Mouse (Mus musculus) ES-E14 (cell line): Measurements from ENCODE around the gene Creb3. TPM values are rescaled to one million over a fixed set of nuclear protein-coding genes. Genes with fewer than 3 reads are reported as not detected.

Experiments used
- DNase-seq: peaks from one replicate; pipeline ENCODE4 v3.0.0-alpha.2; 2013; ENCODE audit warnings: low read depth, low spot score
- H3K27ac ChIP-seq: 2 replicates; pipeline ENCODE4 v1.5.1; 2012; ENCODE audit warnings: low read depth, mild to moderate bottlenecking, low read length, moderate library complexity, mixed read lengths; ENCODE audit not compliant: poor library complexity, insufficient read depth, severe bottlenecking
- H3K36me3 ChIP-seq: 2 replicates; pipeline ENCODE4 v1.6.1; 2012; ENCODE audit warnings: mild to moderate bottlenecking, low read length, moderate library complexity, mixed read lengths; ENCODE audit not compliant: control insufficient read depth, poor library complexity, insufficient read depth, severe bottlenecking
- H3K4me1 ChIP-seq, 2 experiments: fragments of 150-350 bp in 1 of 2; sonication (generic) in 1 of 2; 2 replicates each; pipeline ENCODE4 v1.6.1; 2012; ENCODE audit warnings: low read length in 2 of 2, mild to moderate bottlenecking in 1 of 2, mixed read lengths in 1 of 2; ENCODE audit not compliant: control insufficient read depth in 2 of 2, insufficient read depth in 2 of 2, poor library complexity in 1 of 2
- H3K4me3 ChIP-seq, 2 experiments: fragments of 150-350 bp in 1 of 2; sonication (generic) in 1 of 2; 2 replicates each; pipeline ENCODE4 v1.5.1; 2012; ENCODE audit warnings: low read length in 2 of 2, low read depth in 1 of 2, mild to moderate bottlenecking in 1 of 2, mixed read lengths in 1 of 2; ENCODE audit not compliant: insufficient read depth in 1 of 2, poor library complexity in 1 of 2, severe bottlenecking in 1 of 2
- H3K9ac ChIP-seq: 2 replicates; pipeline ENCODE4 v1.6.1; 2012; ENCODE audit warnings: low read depth, mild to moderate bottlenecking, low read length, mixed read lengths; ENCODE audit not compliant: poor library complexity, insufficient read depth, severe bottlenecking
- H3K9me3 ChIP-seq: fragments of 150-350 bp; sonication (generic); 2 replicates; pipeline ENCODE4 v1.6.1; 2012; ENCODE audit warnings: low read depth, mild to moderate bottlenecking, low read length; ENCODE audit not compliant: control insufficient read depth, insufficient read depth
- CHD2 ChIP-seq: IDR thresholded peaks from 2 replicates; pipeline ENCODE4 v1.6.1; 2014; ENCODE audit warnings: mild to moderate bottlenecking, low read depth, low read length, inconsistent platforms
- HCFC1 ChIP-seq: IDR thresholded peaks from 2 replicates; pipeline ENCODE4 v1.6.1; 2012; ENCODE audit warnings: low read length, inconsistent platforms, borderline replicate concordance; ENCODE audit not compliant: insufficient read depth
- MAFK ChIP-seq: IDR thresholded peaks from 2 replicates; pipeline ENCODE4 v1.6.1; 2014; ENCODE audit warnings: mild to moderate bottlenecking, low read depth, low read length, inconsistent platforms; ENCODE audit not compliant: insufficient read depth
- ZC3H11A ChIP-seq: IDR thresholded peaks from 2 replicates; pipeline ENCODE4 v1.6.1; 2012; ENCODE audit warnings: low read depth, mild to moderate bottlenecking, inconsistent platforms, low read length, borderline replicate concordance
- ZNF384 ChIP-seq: IDR thresholded peaks from 2 replicates; pipeline ENCODE4 v1.6.1; 2012; ENCODE audit warnings: low read depth, low read length, inconsistent platforms
- in situ Hi-C, 2 experiments: fragments of 600-800 bp; cut with MboI; formaldehyde crosslinking; loops; one replicate each; pipeline ENCODE4 v1.15.1; 2025; ENCODE audit warnings: low sequenced_read_pairs in 2 of 2, inconsistent platforms in 1 of 2; ENCODE audit not compliant: unreplicated experiment in 2 of 2
- total RNA-seq: library from RNA; depleted of rRNA; stranded (reverse); fragments of 300-350 nt; gene quantifications from 2 replicates; pipeline ENCODE4 v1.2.3, GENCODE M21; 2012

Creb3 gene
- total RNA-seq, 1 experiment, result 51.0 TPM

DNA sequence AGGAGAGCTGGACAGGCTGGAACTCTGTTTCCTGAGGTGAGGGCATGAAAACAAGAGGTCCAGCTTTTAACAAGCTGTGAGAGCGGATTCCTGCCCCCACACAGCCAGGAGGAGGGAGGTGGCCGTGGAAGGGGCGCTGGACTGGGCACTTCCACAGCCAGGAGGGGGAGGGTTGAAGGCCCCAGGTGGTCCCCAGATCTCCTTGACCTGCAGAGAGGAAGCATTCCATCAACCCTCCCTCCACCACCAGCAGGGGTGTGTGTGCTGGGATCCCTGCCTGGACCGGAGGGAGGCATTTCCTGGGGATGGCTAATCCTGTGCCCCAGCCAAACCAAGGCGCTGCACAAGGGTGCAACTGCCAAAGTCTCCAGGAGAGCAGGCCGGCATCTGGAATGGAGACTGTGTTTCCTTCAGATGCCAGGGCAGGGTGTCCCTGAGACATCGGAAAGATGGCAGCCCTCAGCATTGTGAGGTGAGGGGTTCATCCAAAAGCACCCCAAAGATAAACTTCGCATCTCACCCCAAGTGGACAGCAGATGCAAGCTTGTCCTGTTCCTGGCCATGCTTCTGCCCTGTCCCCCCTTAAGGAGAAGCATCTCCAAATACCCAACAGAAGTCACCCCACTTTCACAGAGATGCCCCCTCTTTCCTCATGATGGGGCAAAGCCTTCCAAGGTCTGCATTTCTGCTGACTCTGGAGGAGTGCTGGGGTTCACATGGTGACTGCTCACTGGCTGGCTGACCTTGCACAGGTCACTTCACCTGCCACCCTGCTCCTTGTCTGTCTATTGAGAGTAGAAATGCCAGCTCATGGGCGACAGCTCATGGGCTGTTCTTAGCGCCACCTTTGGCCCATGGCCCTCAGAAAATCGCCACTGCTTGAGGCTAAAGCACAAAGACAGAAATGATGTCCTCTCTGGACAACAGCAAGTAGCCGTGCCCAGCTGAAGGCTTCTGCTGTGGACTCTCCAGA lies 22.6 kb downstream of the Creb3 start, which contains the start of gene Msmp:
Gene Msmp (minus strand): TSS at position 51 of the 973 bp plus-strand sequence.
- no peaks in the 10 kb centered on the region for H3K9me3 ChIP-seq
- H3K36me3 ChIP-seq, result peaks cover 21% of the 10 kb centered on the region; the same call in 1 of the 2 replicates
- in situ Hi-C loops, result no loop called here

DNA sequence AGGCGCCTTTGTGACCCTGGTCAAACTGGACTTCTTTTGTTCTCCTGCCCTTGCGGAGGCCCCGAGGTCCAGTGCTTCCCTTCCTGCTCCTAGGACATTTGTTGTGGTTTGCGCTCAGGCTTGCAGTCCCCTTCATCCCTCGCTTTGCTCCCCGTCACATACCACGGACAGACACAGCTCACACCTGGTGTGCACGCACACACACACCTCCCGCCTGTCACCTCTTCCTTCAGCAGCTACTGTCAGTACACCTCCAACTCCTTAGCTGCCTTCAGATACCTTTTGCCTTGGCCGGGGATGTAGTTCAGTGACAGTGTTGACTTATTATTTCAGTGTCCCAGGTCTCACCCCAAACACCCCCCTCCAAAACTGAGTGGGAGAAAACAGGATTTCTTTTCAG lies 23.6 kb downstream of the Creb3 start:
- no peak overlapping the region for H3K27ac ChIP-seq
- no peak overlapping the region for H3K9ac ChIP-seq
- peaks cover 16% of the 10 kb centered on the region; the same call in 1 of the 2 replicates for H3K36me3 ChIP-seq
- H3K4me3 ChIP-seq, result no peak overlapping the region
- TF ChIP-seq ZC3H11A (no peak), HCFC1 (no peak), ZNF384 (no peak), CHD2 (no peak), MAFK (no peak)
- in situ Hi-C loops, result no loop called here
- no peaks in the 10 kb centered on the region for H3K9me3 ChIP-seq
- H3K4me1 ChIP-seq, result peaks cover 0 to 17% of the 10 kb centered on the region in 2 experiments; a peak in 1 of 4 replicates
- DNase-seq, result no peak

More for the DNA sequence above, 22.6 kb downstream of the Creb3 start, which contains the start of gene Msmp:
- Histone ChIP-seq H3K4me1 (peaks cover 0 to 17% of the 10 kb centered on the region in 2 experiments; a peak in 1 of 4 replicates), H3K27ac (no peak within 1 kb of the TSS; the same call in 1 of the 2 replicates), H3K4me3 (no peak within 1 kb of the TSS), H3K9ac (no peak within 1 kb of the TSS)
- TF ChIP-seq CHD2 (no peak), ZNF384 (no peak), ZC3H11A (no peak), HCFC1 (no peak), MAFK (no peak)
- DNase-seq, result no peak

GRCm38 (mm10) chr4:43586411-43586810 lies 24.3 kb downstream of the Creb3 start:
- Histone ChIP-seq H3K9ac (no peak overlapping the region), H3K9me3 (no peaks in the 10 kb centered on the region), H3K4me3 (no peak overlapping the region), H3K4me1 (peaks cover 0 to 17% of the 10 kb centered on the region in 2 experiments; a peak in 1 of 4 replicates), H3K36me3 (peaks cover 11% of the 10 kb centered on the region; the same call in 1 of the 2 replicates), H3K27ac (no peak overlapping the region)
- in situ Hi-C loops, result no loop called here
- TF ChIP-seq CHD2, result no peak
- TF ChIP-seq HCFC1, result no peak
- TF ChIP-seq MAFK, result no peak
- no peak for TF ChIP-seq ZNF384
- no peak for TF ChIP-seq ZC3H11A
- no peak for DNase-seq

- in situ Hi-C loops, result no loop called here
- no peak for DNase-seq
- peaks cover 6% of the 10 kb centered on the region; the same call in 1 of the 2 replicates for H3K36me3 ChIP-seq
- H3K9ac ChIP-seq, result no peak overlapping the region
- peaks cover 0 to 17% of the 10 kb centered on the region in 2 experiments; a peak in 1 of 4 replicates for H3K4me1 ChIP-seq
- TF ChIP-seq MAFK, result no peak
- TF ChIP-seq ZNF384, result no peak
- no peak for TF ChIP-seq HCFC1
- TF ChIP-seq CHD2, result no peak
- no peak for TF ChIP-seq ZC3H11A
- no peak overlapping the region for H3K4me3 ChIP-seq
- H3K27ac ChIP-seq, result no peak overlapping the region
- no peaks in the 10 kb centered on the region for H3K9me3 ChIP-seq
Observed at GRCm38 (mm10) chr4:43587681-43588080, 25.5 kb downstream of the Creb3 start.
